ENCODE assay signal across 26 mouse cellular contexts in genomic region chr5:86783059-86783458, GRCm38 (mm10). TPM values are rescaled to one million over a fixed set of nuclear protein-coding genes. Genes with fewer than 3 reads are reported as not detected.
DNase-seq lines count a peak whose midpoint lies in the region; ATAC-seq and TF ChIP-seq lines count a peak whose summit lies in the region.
"Had no signal": no experiment of that assay in that cellular context is flagged by ENCODE, and none has a peak within 500 bp of the region (broad histone marks: within the 10 kb centered on the region; RNA-seq: fewer than 3 reads in every experiment).

No protein-coding gene starts in this region.

- peak; percentile 14; the same call in 1 of the 2 replicates for ATAC-seq in lung, postnatal 0 days
- no peak for ATAC-seq in kidney, embryonic 15.5 days (replicated peaks; ENCODE audit: low FRiP score)

- peak; percentile 63 for TF ChIP-seq EP300 in lung, postnatal 0 days (IDR thresholded peaks at IDR 0.05)

- H3K27ac ChIP-seq in lung, postnatal 0 days (ENCODE audit: low read length): no peak overlapping the region
- no peak overlapping the region for H3K27ac ChIP-seq in kidney, embryonic 15.5 days
- H3K27ac ChIP-seq: gastrocnemius, adult 2 months; hindbrain, embryonic 15.5 days; layer of hippocampus, adult 2 months; limb, embryonic 15.5 days; liver, embryonic 15.5 days had no signal

- WGBS in lung, postnatal 0 days: 37% methylated on average over 8 of the region's 8 CpGs
- WGBS in kidney, embryonic 15.5 days: 60% methylated on average over 8 of the region's 8 CpGs

- no peak for TF ChIP-seq CTCF in lung, postnatal 0 days (IDR thresholded peaks at IDR 0.05)

- no peak overlapping the region for H3K9ac ChIP-seq in lung, postnatal 0 days (replicated peaks; ENCODE audit: low read depth)
- no peak overlapping the region for H3K9ac ChIP-seq in kidney, embryonic 15.5 days
- H3K9ac ChIP-seq: hindbrain, embryonic 15.5 days; limb, embryonic 15.5 days; liver, embryonic 15.5 days had no signal

- no peaks in the 10 kb centered on the region for H3K9me3 ChIP-seq in lung, postnatal 0 days (ENCODE audit: low read length)
- H3K9me3 ChIP-seq in kidney, embryonic 15.5 days (replicated peaks): no peaks in the 10 kb centered on the region
- H3K9me3 ChIP-seq: hindbrain, embryonic 15.5 days; limb, embryonic 15.5 days; liver, embryonic 15.5 days; megakaryocyte, embryonic 14.5 days had no signal

- no peaks in the 10 kb centered on the region for H3K36me3 ChIP-seq in lung, postnatal 0 days (ENCODE audit: insufficient read depth, low read length)
- no peaks in the 10 kb centered on the region for H3K36me3 ChIP-seq in kidney, embryonic 15.5 days
- H3K36me3 ChIP-seq: hindbrain, embryonic 15.5 days; limb, embryonic 15.5 days; liver, embryonic 15.5 days had no signal

- no peaks in the 10 kb centered on the region for H3K4me1 ChIP-seq in lung, postnatal 0 days (ENCODE audit: insufficient read depth, low read depth, low read length)
- no peaks in the 10 kb centered on the region for H3K4me1 ChIP-seq in kidney, embryonic 15.5 days
- H3K4me1 ChIP-seq: hindbrain, embryonic 15.5 days; limb, embryonic 15.5 days; liver, embryonic 15.5 days; megakaryocyte, embryonic 14.5 days had no signal

- no peak overlapping the region for H3K4me2 ChIP-seq in lung, postnatal 0 days (replicated peaks; ENCODE audit: low read depth, low read length)
- H3K4me2 ChIP-seq in kidney, embryonic 15.5 days: no peak overlapping the region
- H3K4me2 ChIP-seq: heart, embryonic 11.5 days; hindbrain, embryonic 15.5 days; limb, embryonic 15.5 days; liver, embryonic 15.5 days had no signal

- DNase-seq in lung, postnatal 0 days (ENCODE audit: low spot score): peak; percentile 15
- no peak for DNase-seq in lung, postnatal 25 days (ENCODE audit: low spot score)
- DNase-seq in MN1 (ENCODE audit: low spot score): peak; percentile 41
- DNase-seq in induced T-regulatory cell, adult 2 months (ENCODE audit: low read depth): peak; percentile 56
- no peak for DNase-seq in right cerebral cortex, postnatal 25 days
- no peak for DNase-seq in adrenal gland, adult (ENCODE audit: inconsistent age in 2 of 2, low spot score in 1 of 2)
- DNase-seq: adrenal gland, adult 2 months; B cell, adult 2 months; cerebellum, adult 9-11 months; gastrocnemius, adult 2 months; kidney, adult 2 months; kidney, postnatal 14 days; midbrain, embryonic 14.5 days; thymus, postnatal 36 days had no signal

- H3K27me3 ChIP-seq in lung, postnatal 0 days (replicated peaks; ENCODE audit: insufficient read depth, low read length): no peaks in the 10 kb centered on the region
- H3K27me3 ChIP-seq in kidney, embryonic 15.5 days: no peaks in the 10 kb centered on the region
- H3K27me3 ChIP-seq: hindbrain, embryonic 15.5 days; limb, embryonic 15.5 days; liver, embryonic 15.5 days; megakaryocyte, embryonic 14.5 days had no signal

- H3K4me3 ChIP-seq in lung, postnatal 0 days (ENCODE audit: low read depth, low read length): no peak overlapping the region
- no peak overlapping the region for H3K4me3 ChIP-seq in kidney, embryonic 15.5 days (replicated peaks)
- H3K4me3 ChIP-seq: gastrocnemius, adult 2 months; hindbrain, embryonic 15.5 days; layer of hippocampus, adult 2 months; limb, embryonic 15.5 days; liver, embryonic 15.5 days; megakaryocyte, embryonic 14.5 days had no signal

RNA-seq across cellular contexts. Expression of gene Ythdc1, which starts 21.0 kb away (rescaled TPM):
- polyA plus RNA-seq in lung, postnatal 0 days (2015; fragmentation: Nextera tagmentation; extraction: Ambion mirVana): 26.1 and 29.1 TPM in 2 replicates
- polyA plus RNA-seq in kidney, embryonic 15.5 days (2015; fragmentation: Nextera tagmentation; extraction: Ambion mirVana): 40.3 and 40.7 TPM in 2 replicates

RNA-seq across cellular contexts. Expression of gene Tmprss11e, which starts 37.4 kb away (rescaled TPM):
- polyA plus RNA-seq in lung, postnatal 0 days (2015; fragmentation: Nextera tagmentation; extraction: Ambion mirVana): not detected in 2 replicates
- polyA plus RNA-seq in kidney, embryonic 15.5 days (2015; fragmentation: Nextera tagmentation; extraction: Ambion mirVana): not detected in 2 replicates
- polyA plus RNA-seq: adrenal gland, adult 2 months; brain, embryonic 14.5 days; cortical plate, adult 2 months; forebrain, embryonic 11.5 days; hindbrain, embryonic 15.5 days; kidney, adult 2 months; liver, embryonic 15.5 days; lung, embryonic 16.5 days; midbrain, embryonic 14.5 days; neural tube, embryonic 14.5 days had no signal

Comparison
In these comparisons a context has a peak if more than half of its experiments do, and no peak if none do; other contexts are left out.
1. DNase-seq: peak in lung, postnatal 0 days (single experiment), MN1 (single experiment) and induced T-regulatory cell, adult 2 months (single experiment); none in lung, postnatal 25 days (single experiment), right cerebral cortex, postnatal 25 days (single experiment) and adrenal gland, adult (0 of 2).